Mouse (Mus musculus) left cerebral cortex, adult 9 months (tissue): ENCODE data around the gene Gm2163.
"Not testable (repeated sequence)": the region's sequence is repeated elsewhere in the genome, so short reads cannot be mapped to it uniquely, and the experiment has no call there.

ENCODE experiments used
- DNase-seq, 2 experiments: peaks; one replicate each; pipeline ENCODE4 v3.0.0; 2022; ENCODE audit warnings: low spot score in 2 of 2

Gene Gm2163

GRCm38 (mm10) chr4:42466452-42466851, at the start of gene Gm2163:
Gene Gm2163, plus strand, starts transcription at chr4:42466752.
- not testable (repeated sequence) for DNase-seq

- not testable (repeated sequence) for DNase-seq
These were observed 27.5 kb upstream of the Gm2163 start, which contains the start of gene Gm21586 for GRCm38 (mm10) chr4:42439078-42439477. Gene Gm21586, plus strand, starts transcription at chr4:42439378.

GRCm38 (mm10) chr4:42528075-42528474, 61.5 kb downstream of the Gm2163 start, which contains the start of gene Fam205a2:
Gene Fam205a2, minus strand, starts transcription at chr4:42528175.
- not testable (repeated sequence) for DNase-seq

- DNase-seq = not testable (repeated sequence)
These were observed 145.3 kb downstream of the Gm2163 start, which contains the start of gene Gm10591 for GRCm38 (mm10) chr4:42611895-42612294. Gene Gm10591, plus strand, starts transcription at chr4:42612195.

- not testable (repeated sequence) for DNase-seq
These were observed 162.9 kb downstream of the Gm2163 start, which contains the start of gene Gm2564 for GRCm38 (mm10) chr4:42629419-42629818. Gene Gm2564, plus strand, starts transcription at chr4:42629719.
